Mouse (Mus musculus) small intestine, adult 2 months (tissue): Measurements from ENCODE around the gene Sema3c. TPM values are rescaled to one million over a fixed set of nuclear protein-coding genes. Genes with fewer than 3 reads are reported as not detected.

Source experiments
- H3K27ac ChIP-seq: fragments of 200-500 bp; 2 replicates; pipeline ENCODE4 v1.5.1; 2012; ENCODE audit warnings: low read depth, low read length, control low read depth, inconsistent platforms; ENCODE audit not compliant: insufficient read depth
- H3K27me3 ChIP-seq: fragments of 200-500 bp; 2 replicates; pipeline ENCODE4 v1.6.1; 2012; ENCODE audit warnings: mild to moderate bottlenecking, moderate library complexity, low read length, inconsistent platforms; ENCODE audit not compliant: control insufficient read depth, insufficient read depth
- H3K36me3 ChIP-seq: fragments of 200-500 bp; 2 replicates; pipeline ENCODE4 v1.6.1; 2012; ENCODE audit warnings: mild to moderate bottlenecking, low read length, control low read depth, inconsistent platforms; ENCODE audit not compliant: control insufficient read depth, insufficient read depth
- H3K4me1 ChIP-seq: fragments of 200-500 bp; 2 replicates; pipeline ENCODE4 v1.6.1; 2012; ENCODE audit warnings: low read length, inconsistent platforms, mixed read lengths; ENCODE audit not compliant: control insufficient read depth, insufficient read depth, insufficient read length
- H3K4me3 ChIP-seq: fragments of 200-500 bp; 2 replicates; pipeline ENCODE4 v1.5.1; 2012; ENCODE audit warnings: low read depth, mild to moderate bottlenecking, control low read depth, inconsistent platforms, low read length, moderate library complexity
- CTCF ChIP-seq: fragments of 200-500 bp; IDR thresholded peaks from 2 replicates; pipeline ENCODE4 v1.5.1; 2012; ENCODE audit warnings: low read depth, mild to moderate bottlenecking, control low read depth, inconsistent platforms, low read length, moderate library complexity, mixed read lengths; ENCODE audit not compliant: insufficient replicate concordance, insufficient read length; ENCODE audit errors: extremely low read depth
- POLR2A ChIP-seq: fragments of 200-500 bp; IDR thresholded peaks from 2 replicates; pipeline ENCODE4 v1.6.1; 2012; ENCODE audit warnings: low read depth, mild to moderate bottlenecking, control low read depth, inconsistent platforms, low read length, moderate library complexity
- WGBS: fragments of 180-500 bp; shearing (Covaris S2); methylation state at CpG from one replicate; pipeline ENCODE4 v1.1.7; 2018; 5-methylcytosine and 5-hydroxymethylcytosine counted together
- polyA plus RNA-seq: library from polyadenylated mRNA; depleted of rRNA; stranded (reverse); fragments of >200 nt; gene quantifications from 2 replicates; pipeline ENCODE4 v1.2.3, GENCODE M21; 2012

Gene Sema3c
- polyA plus RNA-seq, 1 experiment = 0.90 TPM

GRCm38 (mm10) chr5:17695366-17695765, 121.3 kb downstream of the Sema3c start:
- no peak overlapping the region for H3K4me3 ChIP-seq
- TF ChIP-seq CTCF (no peak), POLR2A (no peak)
- H3K27me3 ChIP-seq = no peaks in the 10 kb centered on the region
- no peak overlapping the region for H3K27ac ChIP-seq
- no peaks in the 10 kb centered on the region for H3K4me1 ChIP-seq
- no peaks in the 10 kb centered on the region for H3K36me3 ChIP-seq
- WGBS = 88% methylated on average over 2 of the region's 2 CpGs

GRCm38 (mm10) chr5:17698905-17699304, 124.8 kb downstream of the Sema3c start:
- no peaks in the 10 kb centered on the region for H3K36me3 ChIP-seq
- H3K27me3 ChIP-seq = no peaks in the 10 kb centered on the region
- no peak overlapping the region for H3K27ac ChIP-seq
- no peak overlapping the region for H3K4me3 ChIP-seq
- 93% methylated on average over 2 of the region's 2 CpGs for WGBS
- H3K4me1 ChIP-seq = no peaks in the 10 kb centered on the region
- TF ChIP-seq POLR2A (no peak), CTCF (no peak)

DNA sequence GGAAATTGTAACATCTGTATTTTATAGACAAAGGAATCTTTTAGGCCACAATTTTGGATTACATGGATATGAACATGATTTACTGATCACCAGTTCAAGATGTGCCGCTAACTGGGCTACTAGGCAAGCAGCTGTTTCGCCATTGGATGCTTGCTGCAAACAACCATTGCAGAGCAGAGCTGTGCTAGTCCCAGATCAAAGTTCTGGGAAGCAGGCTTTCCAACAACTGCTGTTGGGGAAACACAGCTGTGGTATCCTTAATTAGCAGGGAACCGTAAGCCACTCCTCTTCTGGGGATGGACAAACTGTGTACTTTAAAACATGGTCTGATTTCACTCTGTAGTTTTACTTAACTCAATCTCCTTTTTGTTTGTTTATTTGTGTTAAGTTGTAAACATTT, 130.1 kb downstream of the Sema3c start:
- Histone ChIP-seq H3K27me3 (no peaks in the 10 kb centered on the region), H3K4me1 (no peaks in the 10 kb centered on the region), H3K36me3 (no peaks in the 10 kb centered on the region), H3K4me3 (no peak overlapping the region), H3K27ac (no peak overlapping the region)
- WGBS = 75% methylated on average over 3 of the region's 3 CpGs
- TF ChIP-seq CTCF (no peak), POLR2A (no peak)

DNA sequence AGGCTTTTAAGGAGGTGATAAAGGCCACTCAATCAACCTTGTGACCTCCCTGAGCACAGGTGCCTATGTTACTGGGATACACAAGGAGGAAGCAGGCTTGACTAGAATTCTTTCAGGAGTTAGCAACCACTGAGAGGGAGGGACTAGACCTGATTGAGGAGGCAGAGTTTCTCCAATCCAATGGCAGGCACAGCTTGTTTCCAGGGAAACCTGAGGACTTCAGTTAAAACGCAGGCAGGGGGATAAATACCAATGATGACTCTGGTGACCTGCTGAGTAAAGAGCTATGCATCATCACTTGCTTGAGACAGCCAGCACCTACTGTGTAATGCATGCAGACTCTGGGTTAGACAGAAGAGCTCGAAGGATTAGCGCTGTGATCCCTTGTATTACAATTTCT, 133.0 kb downstream of the Sema3c start:
- Histone ChIP-seq H3K27ac (no peak overlapping the region), H3K27me3 (no peaks in the 10 kb centered on the region), H3K4me3 (no peak overlapping the region), H3K36me3 (peaks cover under 1% of the 10 kb centered on the region; the same call in 1 of the 2 replicates), H3K4me1 (no peaks in the 10 kb centered on the region)
- TF ChIP-seq POLR2A (no peak), CTCF (no peak)
- WGBS = 76% methylated on average over 3 of the region's 3 CpGs

DNA sequence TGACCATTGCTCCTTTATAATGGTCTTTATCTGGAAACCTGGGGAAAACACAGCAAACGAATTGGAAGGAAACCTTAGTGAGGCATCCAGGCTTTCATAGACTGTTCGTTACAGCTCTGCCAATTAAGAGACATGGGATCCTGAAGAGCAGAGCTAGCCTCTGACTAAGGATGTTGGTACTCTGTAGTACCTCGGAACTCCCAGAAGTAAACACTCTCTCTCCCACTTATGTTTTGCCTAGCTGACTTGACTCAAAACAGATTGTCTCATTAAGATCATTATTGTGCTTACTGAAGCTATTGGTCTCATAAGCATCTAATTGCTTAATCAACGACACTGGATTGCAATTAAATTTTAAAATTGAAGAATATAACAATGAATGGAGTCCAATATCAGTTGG, 138.3 kb downstream of the Sema3c start:
- no peak overlapping the region for H3K27ac ChIP-seq
- no peak for TF ChIP-seq CTCF
- no peak for TF ChIP-seq POLR2A
- H3K4me3 ChIP-seq = no peak overlapping the region
- WGBS = 80% methylated on average over 4 of the region's 4 CpGs
- H3K4me1 ChIP-seq = no peaks in the 10 kb centered on the region
- peaks cover 1% of the 10 kb centered on the region; the same call in 1 of the 2 replicates for H3K36me3 ChIP-seq
- H3K27me3 ChIP-seq = no peaks in the 10 kb centered on the region

- Histone ChIP-seq H3K27me3 (no peaks in the 10 kb centered on the region), H3K4me3 (no peak overlapping the region), H3K36me3 (peaks cover 1% of the 10 kb centered on the region; the same call in 1 of the 2 replicates), H3K27ac (no peak overlapping the region), H3K4me1 (no peaks in the 10 kb centered on the region)
- TF ChIP-seq POLR2A (no peak), CTCF (no peak)
- WGBS = 93% methylated on average over 1 of the region's 1 CpGs
Observed at GRCm38 (mm10) chr5:17715206-17715605, 141.1 kb downstream of the Sema3c start.

GRCm38 (mm10) chr5:17720011-17720410, 145.9 kb downstream of the Sema3c start:
- H3K4me3 ChIP-seq = no peak overlapping the region
- no peak for TF ChIP-seq POLR2A
- H3K27me3 ChIP-seq = no peaks in the 10 kb centered on the region
- no peaks in the 10 kb centered on the region for H3K4me1 ChIP-seq
- H3K36me3 ChIP-seq = no peaks in the 10 kb centered on the region
- H3K27ac ChIP-seq = no peak overlapping the region
- 84% methylated on average over 4 of the region's 4 CpGs for WGBS

GRCm38 (mm10) chr5:17724031-17724430, 149.9 kb downstream of the Sema3c start:
- WGBS = 74% methylated on average over 2 of the region's 2 CpGs
- H3K27ac ChIP-seq = no peak overlapping the region
- no peaks in the 10 kb centered on the region for H3K36me3 ChIP-seq
- TF ChIP-seq POLR2A = no peak
- TF ChIP-seq CTCF = no peak
- no peak overlapping the region for H3K4me3 ChIP-seq
- no peaks in the 10 kb centered on the region for H3K4me1 ChIP-seq
- H3K27me3 ChIP-seq = no peaks in the 10 kb centered on the region
